Mouse (Mus musculus) kidney, adult 8-10 months (tissue): ENCODE measurements around the gene H2-M9.

ENCODE experiments used
- DNase-seq, 2 experiments: peaks; one replicate each; pipeline ENCODE4 v3.0.0; 2022

Gene H2-M9

DNA sequence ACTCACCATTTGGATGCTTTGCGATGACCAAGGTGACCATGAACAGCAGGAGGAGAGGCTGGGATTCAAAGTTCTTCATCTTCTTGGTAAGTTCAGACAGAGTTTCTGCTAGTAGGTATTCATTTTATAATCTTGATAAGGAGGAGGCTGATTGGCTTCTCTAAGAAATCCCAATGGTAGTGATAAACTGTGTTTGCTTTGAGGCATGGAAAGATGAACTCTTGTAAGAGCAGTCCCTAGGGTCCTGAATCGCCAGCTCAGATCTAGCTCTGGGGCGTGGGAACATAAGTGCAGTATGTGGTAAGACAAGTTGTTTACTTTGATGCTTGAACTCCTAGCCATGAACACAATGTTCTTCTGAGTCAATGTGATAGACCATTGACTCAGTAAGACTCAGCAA is at the start of gene H2-M9:
TSS of gene H2-M9 (minus strand) at position 101 of the 400 bp plus-strand sequence.
- DNase-seq: no peak

DNA sequence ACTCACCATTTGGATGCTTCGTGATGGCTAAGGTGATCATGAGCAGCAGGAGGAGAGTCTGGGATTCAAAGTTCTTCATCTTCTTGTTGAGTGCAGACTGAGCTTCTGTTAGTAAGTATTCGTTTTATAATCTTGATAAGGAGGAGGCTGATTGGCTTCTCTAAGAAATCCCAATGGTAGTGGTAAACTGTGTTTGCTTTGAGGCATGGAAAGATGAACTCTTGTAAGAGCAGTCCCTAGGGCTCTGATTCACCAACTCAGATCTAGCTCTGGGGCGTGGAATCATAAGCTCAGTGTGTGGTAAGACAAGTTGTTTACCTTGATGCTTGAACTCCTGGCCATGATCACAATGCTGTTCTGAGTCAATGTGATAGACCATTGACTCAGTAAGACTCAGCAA is 29.7 kb upstream of the H2-M9 start, which contains the start of gene H2-M1:
TSS of gene H2-M1 (minus strand) at position 101 of the 400 bp plus-strand sequence.
- DNase-seq: no peak
